Mouse (Mus musculus): Measurements from ENCODE around the gene Slc24a3.

Slc24a3 gene

GRCm38 (mm10) chr2:145213587-145213986 is 46.0 kb downstream of the Slc24a3 start:
- no peak for DNase-seq (ENCODE audit: low spot score in 2 of 2)

- no peak for DNase-seq (ENCODE audit: low spot score in 2 of 2)
Measured at GRCm38 (mm10) chr2:145214086-145214831, 46.7 kb downstream of the Slc24a3 start.

GRCm38 (mm10) chr2:145216580-145216979 is 49.0 kb downstream of the Slc24a3 start:
- DNase-seq (ENCODE audit: low spot score in 2 of 2), result no peak

- DNase-seq (ENCODE audit: low spot score in 2 of 2), result no peak
Measured at GRCm38 (mm10) chr2:145217422-145217821, 49.9 kb downstream of the Slc24a3 start.

GRCm38 (mm10) chr2:145219246-145219645 is 51.7 kb downstream of the Slc24a3 start:
- no peak for DNase-seq (ENCODE audit: low spot score in 2 of 2)

GRCm38 (mm10) chr2:145223646-145224045 is 56.1 kb downstream of the Slc24a3 start:
- no peak for DNase-seq (ENCODE audit: low spot score in 2 of 2)

- DNase-seq (ENCODE audit: low spot score in 2 of 2), result no peak
Measured at GRCm38 (mm10) chr2:145225640-145226039, 58.1 kb downstream of the Slc24a3 start.

GRCm38 (mm10) chr2:145226100-145226499 is 58.5 kb downstream of the Slc24a3 start:
- no peak for DNase-seq (ENCODE audit: low spot score in 2 of 2)

GRCm38 (mm10) chr2:145227351-145227750 is 59.8 kb downstream of the Slc24a3 start:
- no peak for DNase-seq (ENCODE audit: low spot score in 2 of 2)

- DNase-seq (ENCODE audit: low spot score in 2 of 2), result no peak
Measured at GRCm38 (mm10) chr2:145232764-145233484, 65.4 kb downstream of the Slc24a3 start.

GRCm38 (mm10) chr2:145233547-145234398 is 66.2 kb downstream of the Slc24a3 start:
- DNase-seq (ENCODE audit: low spot score in 2 of 2), result peak in 1 of 2 experiments; percentile 36

GRCm38 (mm10) chr2:145246384-145246783 is 78.8 kb downstream of the Slc24a3 start:
- DNase-seq (ENCODE audit: low spot score in 2 of 2), result no peak

GRCm38 (mm10) chr2:145248185-145248584 is 80.6 kb downstream of the Slc24a3 start:
- DNase-seq (ENCODE audit: low spot score in 2 of 2), result no peak

- peak; percentile 3 to 63 for DNase-seq (ENCODE audit: low spot score in 2 of 2)
Measured at GRCm38 (mm10) chr2:145257332-145257731, 89.8 kb downstream of the Slc24a3 start.

- no peak for DNase-seq (ENCODE audit: low spot score in 2 of 2)
Measured at GRCm38 (mm10) chr2:145257855-145258254, 90.3 kb downstream of the Slc24a3 start.

- DNase-seq (ENCODE audit: low spot score in 2 of 2), result no peak
Measured at GRCm38 (mm10) chr2:145260574-145260973, 93.0 kb downstream of the Slc24a3 start.

GRCm38 (mm10) chr2:145262153-145262552 is 94.6 kb downstream of the Slc24a3 start:
- no peak for DNase-seq (ENCODE audit: low spot score in 2 of 2)

- no peak for DNase-seq (ENCODE audit: low spot score in 2 of 2)
Measured at GRCm38 (mm10) chr2:145266723-145267122, 99.2 kb downstream of the Slc24a3 start.

- no peak for DNase-seq (ENCODE audit: low spot score in 2 of 2)
Measured at GRCm38 (mm10) chr2:145268971-145269370, 101.4 kb downstream of the Slc24a3 start.

GRCm38 (mm10) chr2:145269410-145269809 is 101.9 kb downstream of the Slc24a3 start:
- DNase-seq (ENCODE audit: low spot score in 2 of 2), result no peak

GRCm38 (mm10) chr2:145274016-145274677 is 106.6 kb downstream of the Slc24a3 start:
- no peak for DNase-seq (ENCODE audit: low spot score in 2 of 2)

GRCm38 (mm10) chr2:145279336-145279735 is 111.8 kb downstream of the Slc24a3 start:
- DNase-seq (ENCODE audit: low spot score in 2 of 2), result no peak
